Mouse (Mus musculus) kidney, adult 2 months (tissue): ENCODE data around the gene Otp.

Source experiments
- CTCF ChIP-seq: fragments of 200-500 bp; conservative IDR thresholded peaks from 2 replicates; pipeline ENCODE4 v1.5.1; 2011; ENCODE audit warnings: low read depth, mild to moderate bottlenecking, control low read depth, low read length, moderate library complexity, mixed read lengths; ENCODE audit not compliant: insufficient read depth, insufficient read length
- POLR2A ChIP-seq: fragments of 200-500 bp; IDR thresholded peaks from one replicate; pipeline ENCODE4 v1.6.1; 2011; ENCODE audit warnings: low read depth, low read length, control low read depth

DNA sequence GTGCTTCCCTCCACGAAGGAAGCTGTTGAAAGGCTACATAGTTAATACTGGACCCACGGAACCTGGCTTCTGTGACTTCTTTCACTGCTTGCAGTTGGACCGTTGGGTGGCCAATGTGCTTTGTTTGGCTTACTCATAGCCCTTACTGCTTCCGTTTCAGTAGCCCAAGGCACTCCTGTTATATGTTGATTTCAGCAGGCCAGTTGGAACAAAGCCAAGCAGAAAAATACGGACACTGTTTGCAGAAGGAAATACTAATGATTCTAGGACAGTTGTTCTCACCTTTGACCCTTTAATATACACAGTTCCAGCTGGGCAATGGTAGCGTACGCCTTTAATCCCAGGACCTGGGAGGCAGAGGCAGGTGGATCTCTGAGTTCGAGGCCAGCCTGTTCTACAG, 16.1 kb upstream of the Otp start:
- TF ChIP-seq CTCF (no peak), POLR2A (no peak)
